Mouse (Mus musculus): ENCODE data around the gene Eya3.
"Not testable (repeated sequence)": the region's sequence is repeated elsewhere in the genome, so short reads cannot be mapped to it uniquely, and the experiment has no call there.

Gene Eya3

GRCm38 (mm10) chr4:132638461-132639190, at the start of gene Eya3:
Gene Eya3, plus strand, starts transcription at chr4:132638987.
- peak; percentile 98 for DNase-seq (ENCODE audit: low read depth, low spot score)

DNA sequence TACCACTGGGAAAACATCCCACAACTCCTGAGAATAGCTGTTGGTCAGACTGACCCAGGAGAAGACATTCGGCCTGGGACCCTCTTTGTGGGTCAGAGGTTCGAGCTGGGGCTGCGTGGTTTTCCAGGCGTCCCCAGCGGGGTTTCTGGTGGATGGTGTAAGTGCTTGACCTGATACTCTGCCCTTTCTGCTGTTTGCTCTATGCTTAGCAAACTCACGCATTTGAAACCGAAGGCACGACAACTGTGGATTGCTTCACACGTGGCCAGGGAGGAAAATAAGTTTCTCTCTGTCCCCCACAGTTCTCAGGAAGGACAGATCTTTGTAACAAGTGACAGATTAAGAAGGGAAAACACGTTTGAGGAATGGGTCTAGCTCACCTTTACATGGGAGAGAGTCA, 48.1 kb upstream of the Eya3 start:
- DNase-seq (ENCODE audit: low read depth, low spot score), result no peak

GRCm38 (mm10) chr4:132592958-132593357, 45.8 kb upstream of the Eya3 start:
- no peak for DNase-seq (ENCODE audit: low read depth, low spot score)

- peak; percentile 27 for DNase-seq (ENCODE audit: low read depth, low spot score)
Observed at GRCm38 (mm10) chr4:132594191-132594590, 44.6 kb upstream of the Eya3 start.

DNA sequence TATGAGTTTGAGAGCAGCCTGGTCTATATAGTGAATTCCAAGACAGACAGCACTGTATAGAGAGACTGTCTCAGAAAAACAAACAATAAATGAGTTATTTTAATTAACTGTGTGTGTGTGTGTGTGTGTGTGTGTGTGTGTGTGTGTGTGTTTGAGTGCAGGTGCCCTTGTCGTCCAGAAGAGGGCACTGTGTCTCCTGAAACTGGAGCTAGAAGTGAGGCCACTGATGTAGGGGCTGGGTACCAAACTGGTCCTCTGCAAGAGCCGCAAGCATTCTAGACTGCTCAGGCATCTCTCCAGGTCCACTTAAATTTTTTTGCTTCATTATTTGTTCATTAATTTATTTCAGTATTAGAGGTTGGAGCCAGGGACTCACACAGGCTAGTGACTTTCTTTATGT, 39.9 kb upstream of the Eya3 start:
- DNase-seq (ENCODE audit: low read depth, low spot score), result no peak

GRCm38 (mm10) chr4:132599764-132600163, 39.0 kb upstream of the Eya3 start:
- DNase-seq (ENCODE audit: low read depth, low spot score), result peak; percentile 27

DNA sequence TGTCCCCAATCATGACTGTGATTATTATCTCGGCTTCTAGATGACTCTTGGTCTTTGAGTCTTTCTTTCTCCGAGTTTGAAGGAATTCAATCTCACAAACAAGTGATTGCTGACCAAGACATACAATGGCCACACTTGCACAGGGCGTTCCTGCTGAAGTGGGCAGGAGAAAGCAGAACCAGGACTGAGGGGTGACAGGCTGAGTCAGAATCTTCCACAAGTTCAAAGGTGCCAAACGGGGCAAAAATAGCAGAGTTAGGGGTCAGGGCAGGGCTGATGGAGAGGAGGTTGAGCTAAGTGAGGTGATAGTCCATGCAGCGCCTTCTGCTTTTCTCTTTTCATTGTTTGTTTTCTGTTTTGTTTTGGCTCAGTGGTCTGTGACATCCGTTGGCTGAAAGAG, 38.3 kb upstream of the Eya3 start:
- no peak for DNase-seq (ENCODE audit: low read depth, low spot score)

GRCm38 (mm10) chr4:132601242-132601641, 37.5 kb upstream of the Eya3 start:
- not testable (repeated sequence) for DNase-seq (ENCODE audit: low read depth, low spot score)

DNA sequence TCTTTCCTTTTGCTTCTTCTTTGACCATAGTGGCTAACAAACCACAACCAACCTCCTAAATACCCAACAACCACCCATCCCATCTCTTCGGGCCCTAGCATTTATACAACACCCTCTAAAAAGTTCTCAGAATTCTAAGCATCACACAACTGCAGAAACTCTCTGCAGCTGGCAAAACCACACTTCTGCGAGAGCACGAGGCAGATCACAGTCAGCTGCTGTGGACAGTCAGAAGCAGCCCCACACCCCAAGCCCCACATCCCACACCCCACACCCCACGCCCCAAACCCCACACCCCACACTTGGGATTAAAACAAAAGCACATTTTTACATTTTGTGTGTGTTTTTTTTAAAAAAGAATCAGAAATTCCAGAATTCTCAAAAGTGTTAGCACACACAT, 35.3 kb upstream of the Eya3 start:
- no peak for DNase-seq (ENCODE audit: low read depth, low spot score)

- DNase-seq (ENCODE audit: low read depth, low spot score), result no peak
Observed at GRCm38 (mm10) chr4:132605816-132606215, 33.0 kb upstream of the Eya3 start.

GRCm38 (mm10) chr4:132608147-132608546, 30.6 kb upstream of the Eya3 start:
- DNase-seq (ENCODE audit: low read depth, low spot score), result peak; percentile 34

DNA sequence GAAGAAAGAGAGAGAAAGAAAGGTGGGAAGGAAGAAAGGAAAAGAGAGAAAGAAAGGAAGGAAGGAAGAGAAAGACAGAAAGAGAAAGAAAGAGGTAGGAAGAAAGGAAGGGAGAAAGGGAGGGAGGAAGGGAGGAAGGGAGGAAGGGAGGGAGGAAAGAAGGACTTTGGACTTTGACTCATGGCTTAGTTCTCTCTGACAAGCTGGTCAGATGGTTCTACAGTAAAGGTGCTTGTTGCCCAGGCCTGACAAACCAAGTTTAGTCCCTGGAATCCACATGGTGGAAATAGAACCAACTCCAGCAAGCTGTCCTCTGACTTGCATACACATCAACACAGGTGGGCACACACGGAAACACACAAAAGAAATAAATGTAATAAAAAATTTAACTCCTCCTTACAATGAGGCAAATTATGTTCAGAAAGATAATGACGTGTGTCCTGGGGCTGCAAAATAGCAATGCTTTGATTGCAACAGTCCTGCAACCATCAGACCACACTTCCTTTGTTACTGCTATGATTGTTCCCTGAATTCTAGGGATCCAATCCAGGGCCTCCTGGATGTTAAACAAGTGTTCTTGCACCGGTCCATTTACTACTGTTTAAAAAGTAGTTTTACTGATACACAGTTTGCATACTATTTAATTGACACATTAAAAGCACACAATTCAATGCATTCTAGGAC, 28.3 kb upstream of the Eya3 start:
- DNase-seq (ENCODE audit: low read depth, low spot score), result no peak

GRCm38 (mm10) chr4:132611320-132611719, 27.5 kb upstream of the Eya3 start:
- DNase-seq (ENCODE audit: low read depth, low spot score), result no peak

- peak; percentile 25 for DNase-seq (ENCODE audit: low read depth, low spot score)
Observed at GRCm38 (mm10) chr4:132617873-132618272, 20.9 kb upstream of the Eya3 start.

- peak; percentile 43 for DNase-seq (ENCODE audit: low read depth, low spot score)
Observed at GRCm38 (mm10) chr4:132618850-132619375, 19.9 kb upstream of the Eya3 start.

- DNase-seq (ENCODE audit: low read depth, low spot score), result no peak
Observed at GRCm38 (mm10) chr4:132620134-132620533, 18.7 kb upstream of the Eya3 start.

GRCm38 (mm10) chr4:132621287-132622068, 17.3 kb upstream of the Eya3 start:
- DNase-seq (ENCODE audit: low read depth, low spot score), result no peak

GRCm38 (mm10) chr4:132624034-132624657, 14.6 kb upstream of the Eya3 start:
- peak; percentile 73 for DNase-seq (ENCODE audit: low read depth, low spot score)

- no peak for DNase-seq (ENCODE audit: low read depth, low spot score)
Observed at GRCm38 (mm10) chr4:132628830-132629229, 10.0 kb upstream of the Eya3 start.

DNA sequence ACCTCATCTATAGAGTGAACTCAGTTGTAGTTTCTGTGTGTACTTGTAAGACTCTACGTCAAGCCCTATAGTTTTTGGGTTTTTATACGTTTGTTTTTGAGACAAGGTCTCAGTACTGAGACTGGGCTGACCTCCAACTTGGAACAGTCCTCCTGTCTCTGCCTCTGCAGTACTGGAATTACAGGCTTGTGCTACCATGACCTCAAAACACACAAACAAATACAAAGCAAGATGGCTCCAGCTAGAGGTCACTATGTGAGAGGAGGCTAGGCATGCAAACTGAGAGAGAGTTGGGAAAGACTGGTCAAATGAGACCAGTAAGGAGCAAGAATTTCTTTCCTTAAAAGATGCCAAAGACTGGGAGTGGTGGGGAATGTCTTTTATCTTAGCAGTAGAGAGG, 2.8 kb upstream of the Eya3 start:
- DNase-seq (ENCODE audit: low read depth, low spot score), result no peak

- DNase-seq (ENCODE audit: low read depth, low spot score), result peak; percentile 66
Observed at GRCm38 (mm10) chr4:132636554-132636953, 2.2 kb upstream of the Eya3 start.

Data from 3T3-L1 (cell line).